Mouse (Mus musculus): Measurements from ENCODE around the gene Ankrd33b.

- TF ChIP-seq HCFC1 (IDR thresholded peaks at IDR 0.05; ENCODE audit: borderline replicate concordance, insufficient read depth, low read length) (no peak), CHD2 (IDR thresholded peaks at IDR 0.05; ENCODE audit: low read depth, low read length) (no peak), MAFK (IDR thresholded peaks at IDR 0.05; ENCODE audit: insufficient read depth, low read depth, low read length) (no peak), ZC3H11A (IDR thresholded peaks at IDR 0.05; ENCODE audit: borderline replicate concordance, low read depth, low read length) (no peak)
These were observed 2.3 kb downstream of the Ankrd33b start for GRCm38 (mm10) chr15:31365041-31365719.

Data from ES-E14 (cell line).